Mouse (Mus musculus) myocyte (in vitro differentiated cells): ENCODE data around the gene Mrpl45. TPM values are rescaled to one million over a fixed set of nuclear protein-coding genes. Genes with fewer than 3 reads are reported as not detected.

ENCODE experiments used
- H3K27me3 ChIP-seq: one replicate; pipeline ENCODE4 v1.6.1; 2011; ENCODE audit not compliant: control insufficient read depth, insufficient read depth, insufficient read length
- H3K36me3 ChIP-seq: one replicate; pipeline ENCODE4 v1.6.1; 2011; ENCODE audit not compliant: control insufficient read depth, insufficient read depth
- H3K4me2 ChIP-seq: one replicate; pipeline ENCODE4 v1.6.1; 2011; ENCODE audit warnings: low read depth, control low read depth
- H3K4me3 ChIP-seq: one replicate; pipeline ENCODE4 v1.5.1; 2011; ENCODE audit warnings: mild to moderate bottlenecking, control low read depth, moderate library complexity
- H3K79me2 ChIP-seq: one replicate; pipeline ENCODE4 v1.6.1; 2011; ENCODE audit not compliant: control insufficient read depth, insufficient read depth
- H3ac ChIP-seq: one replicate; pipeline ENCODE4 v1.6.1; 2011; ENCODE audit not compliant: control insufficient read depth, insufficient read length
- CEBPB ChIP-seq: IDR thresholded peaks from 2 replicates; pipeline ENCODE4 v1.6.1; 2011; ENCODE audit warnings: mild to moderate bottlenecking, moderate library complexity; ENCODE audit not compliant: poor library complexity, insufficient read depth, severe bottlenecking
- E2F4 ChIP-seq: IDR thresholded peaks from one replicate; pipeline ENCODE4 v1.6.1; 2011; ENCODE audit warnings: mild to moderate bottlenecking, control low read depth, moderate library complexity; ENCODE audit not compliant: insufficient read depth
- MAX ChIP-seq: IDR thresholded peaks from one replicate; pipeline ENCODE4 v1.6.1; 2011; ENCODE audit warnings: low read depth, mild to moderate bottlenecking, control low read depth
- MYOD1 ChIP-seq, 3 experiments: IDR thresholded peaks; one replicate each; pipeline ENCODE4 v1.6.1; 2011; ENCODE audit warnings: control low read depth in 2 of 3, low read depth in 2 of 3, mild to moderate bottlenecking in 2 of 3, moderate library complexity in 1 of 3; ENCODE audit not compliant: insufficient read length in 2 of 3, control insufficient read depth in 1 of 3
- MYOG ChIP-seq, 3 experiments: IDR thresholded peaks; one replicate each; pipeline ENCODE4 v1.6.1; 2011; ENCODE audit warnings: control low read depth in 2 of 3, low read depth in 2 of 3, mild to moderate bottlenecking in 2 of 3; ENCODE audit not compliant: insufficient read length in 2 of 3, control insufficient read depth in 1 of 3, insufficient read depth in 1 of 3
- POLR2A ChIP-seq: IDR thresholded peaks from one replicate; pipeline ENCODE4 v1.6.1; 2011; ENCODE audit warnings: low read depth, mild to moderate bottlenecking, control low read depth, moderate library complexity; ENCODE audit not compliant: insufficient read length
- POLR2AphosphoS2 ChIP-seq: IDR thresholded peaks from one replicate; pipeline ENCODE4 v1.6.1; 2011; ENCODE audit warnings: low read depth, control low read depth; ENCODE audit not compliant: insufficient read length
- REST ChIP-seq: IDR thresholded peaks from one replicate; pipeline ENCODE4 v1.6.1; 2011; ENCODE audit warnings: mild to moderate bottlenecking, control low read depth, moderate library complexity; ENCODE audit not compliant: insufficient read depth, insufficient read length
- SRF ChIP-seq: IDR thresholded peaks from one replicate; pipeline ENCODE4 v1.6.1; 2011; ENCODE audit warnings: low read depth; ENCODE audit not compliant: control insufficient read depth, insufficient read length
- TCF12 ChIP-seq: IDR thresholded peaks from one replicate; pipeline ENCODE4 v1.6.1; 2011; ENCODE audit warnings: mild to moderate bottlenecking, control low read depth; ENCODE audit not compliant: poor library complexity, insufficient read depth, severe bottlenecking
- TCF3 ChIP-seq: IDR thresholded peaks from one replicate; pipeline ENCODE4 v1.6.1; 2011; ENCODE audit warnings: low read depth, control low read depth; ENCODE audit not compliant: insufficient read length
- USF1 ChIP-seq: IDR thresholded peaks from one replicate; pipeline ENCODE4 v1.6.1; 2011; ENCODE audit warnings: low read depth, mild to moderate bottlenecking, control low read depth, moderate library complexity
- polyA plus RNA-seq: library from polyadenylated mRNA; unstranded; fragments of >200 nt; fragmentation: generic; extraction: Trizol; gene quantifications from one replicate; pipeline ENCODE4 v1.2.1, GENCODE M21; 2012; ENCODE audit warnings: missing spikeins

The Mrpl45 gene
- polyA plus RNA-seq, 1 experiment, result 36.3 TPM

DNA sequence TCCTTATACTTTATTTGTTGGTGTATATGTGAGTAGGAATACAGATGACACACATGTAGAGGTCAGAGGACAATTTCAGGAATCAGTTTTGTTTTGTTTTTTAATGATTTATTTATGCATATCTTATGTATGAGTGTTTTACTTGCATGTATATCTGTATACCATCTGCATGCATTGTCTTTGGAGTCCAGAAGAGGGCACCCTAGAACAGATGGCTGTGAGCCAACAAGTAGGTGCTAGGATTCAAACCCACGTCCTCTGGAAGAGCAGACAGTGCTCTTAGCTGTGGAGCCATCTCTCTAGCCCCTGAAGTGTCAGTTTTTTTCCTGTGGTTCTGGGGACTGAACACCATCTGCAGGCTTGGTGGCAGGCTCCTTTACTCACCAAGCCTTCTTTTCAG lies 9.7 kb downstream of the Mrpl45 start:
- Histone ChIP-seq H3K36me3 (peaks cover 41% of the 10 kb centered on the region), H3K79me2 (no peaks in the 10 kb centered on the region), H3K27me3 (no peaks in the 10 kb centered on the region), H3K4me2 (no peak overlapping the region), H3K4me3 (no peak overlapping the region), H3ac (no peak overlapping the region)
- no peak for TF ChIP-seq CEBPB
- TF ChIP-seq SRF, result no peak
- no peak for TF ChIP-seq POLR2AphosphoS2
- no peak for TF ChIP-seq USF1
- TF ChIP-seq TCF12, result no peak
- TF ChIP-seq MAX, result no peak
- no peak for TF ChIP-seq REST
- no peak for TF ChIP-seq TCF3
- TF ChIP-seq MYOD1 (IDR thresholded peaks at IDR 0.05; ENCODE audit: control insufficient read depth in 1 of 3, insufficient read length in 2 of 3, low read depth in 2 of 3), result no peak
- no peak for TF ChIP-seq MYOG (IDR thresholded peaks at IDR 0.05; ENCODE audit: control insufficient read depth in 1 of 3, insufficient read depth in 1 of 3, insufficient read length in 2 of 3, low read depth in 2 of 3)
- TF ChIP-seq POLR2A, result no peak

- no peak overlapping the region for H3K4me2 ChIP-seq
- no peaks in the 10 kb centered on the region for H3K27me3 ChIP-seq
- no peak overlapping the region for H3ac ChIP-seq
- peaks cover 44% of the 10 kb centered on the region for H3K36me3 ChIP-seq
- no peak overlapping the region for H3K4me3 ChIP-seq
- no peak for TF ChIP-seq CEBPB
- no peak for TF ChIP-seq MYOD1 (IDR thresholded peaks at IDR 0.05; ENCODE audit: control insufficient read depth in 1 of 3, insufficient read length in 2 of 3, low read depth in 2 of 3)
- no peak for TF ChIP-seq POLR2A
- TF ChIP-seq TCF12, result no peak
- no peak for TF ChIP-seq POLR2AphosphoS2
- TF ChIP-seq E2F4, result no peak
- H3K79me2 ChIP-seq, result no peaks in the 10 kb centered on the region
These were observed 12.6 kb downstream of the Mrpl45 start for GRCm38 (mm10) chr11:97328148-97328547.

GRCm38 (mm10) chr11:97330315-97330714 lies 14.8 kb downstream of the Mrpl45 start:
- peaks cover 33% of the 10 kb centered on the region for H3K36me3 ChIP-seq

GRCm38 (mm10) chr11:97331231-97332190 lies 16.0 kb downstream of the Mrpl45 start:
- Histone ChIP-seq H3K4me3 (no peak overlapping the region), H3K36me3 (peaks cover 26% of the 10 kb centered on the region), H3K27me3 (no peaks in the 10 kb centered on the region), H3K4me2 (no peak overlapping the region), H3ac (no peak overlapping the region), H3K79me2 (no peaks in the 10 kb centered on the region)
- no peak for TF ChIP-seq USF1
- TF ChIP-seq POLR2AphosphoS2, result no peak
- TF ChIP-seq E2F4, result no peak
- TF ChIP-seq TCF3, result no peak
- TF ChIP-seq POLR2A, result no peak
- TF ChIP-seq MYOG (IDR thresholded peaks at IDR 0.05; ENCODE audit: control insufficient read depth in 1 of 3, insufficient read depth in 1 of 3, insufficient read length in 2 of 3, low read depth in 2 of 3), result no peak

More at GRCm38 (mm10) chr11:97330315-97330714, 14.8 kb downstream of the Mrpl45 start:
- Histone ChIP-seq H3K79me2 (no peaks in the 10 kb centered on the region), H3K4me2 (no peak overlapping the region), H3K27me3 (no peaks in the 10 kb centered on the region), H3K4me3 (no peak overlapping the region), H3ac (no peak overlapping the region)
- no peak for TF ChIP-seq USF1

DNA sequence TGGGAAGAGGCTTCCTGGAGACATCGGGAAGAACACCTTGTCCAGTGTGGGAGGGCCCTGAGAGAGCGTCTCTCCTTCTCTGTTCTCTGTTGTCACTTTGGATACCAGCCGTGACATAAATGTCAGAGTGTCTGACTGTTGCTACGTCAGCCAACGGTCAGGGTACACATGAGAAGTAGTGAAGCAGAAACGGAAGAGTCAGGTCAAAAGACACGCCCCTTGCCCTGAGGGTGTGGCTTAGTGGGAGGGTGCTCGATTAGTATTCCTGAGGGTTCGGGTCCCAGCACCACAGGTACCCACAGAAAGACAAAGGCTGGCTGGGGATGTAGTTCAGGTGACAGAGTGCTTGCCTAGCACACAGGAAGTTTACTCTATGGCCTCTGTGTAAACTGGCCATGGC lies 17.5 kb downstream of the Mrpl45 start:
- Histone ChIP-seq H3K4me2 (no peak overlapping the region), H3K4me3 (no peak overlapping the region), H3ac (no peak overlapping the region), H3K36me3 (peaks cover 22% of the 10 kb centered on the region), H3K27me3 (no peaks in the 10 kb centered on the region), H3K79me2 (no peaks in the 10 kb centered on the region)
- no peak for TF ChIP-seq MYOD1 (IDR thresholded peaks at IDR 0.05; ENCODE audit: control insufficient read depth in 1 of 3, insufficient read length in 2 of 3, low read depth in 2 of 3)
- no peak for TF ChIP-seq E2F4
- no peak for TF ChIP-seq CEBPB
- TF ChIP-seq POLR2A, result no peak
- TF ChIP-seq USF1, result no peak
- no peak for TF ChIP-seq MYOG (IDR thresholded peaks at IDR 0.05; ENCODE audit: control insufficient read depth in 1 of 3, insufficient read depth in 1 of 3, insufficient read length in 2 of 3, low read depth in 2 of 3)
- TF ChIP-seq TCF12, result no peak
- TF ChIP-seq POLR2AphosphoS2, result no peak
- no peak for TF ChIP-seq REST
- TF ChIP-seq MAX, result no peak
- no peak for TF ChIP-seq SRF
- TF ChIP-seq TCF3, result no peak
